Mouse (Mus musculus) liver, postnatal 0 days (tissue): ENCODE measurements around the gene Fam81a. TPM values are rescaled to one million over a fixed set of nuclear protein-coding genes. Genes with fewer than 3 reads are reported as not detected.

Experiments
- ATAC-seq: fragments of 200-750 bp; cut with Nextera tagmentation; 2 replicates; pipeline ENCODE4 v1.8.0; 2017; ENCODE audit warnings: mild to moderate bottlenecking, moderate library complexity
- DNase-seq: peaks from one replicate; pipeline ENCODE4 v3.0.0-alpha.2; 2016
- H3K27ac ChIP-seq: fragments of 300-500 bp; sonication (generic); 2 replicates; pipeline ENCODE4 v1.5.1; 2014; ENCODE audit warnings: antibody characterized with exemption, moderate library complexity, mild to moderate bottlenecking, low read depth
- H3K27me3 ChIP-seq: fragments of 300-500 bp; sonication (generic); 2 replicates; pipeline ENCODE4 v1.6.1; 2014; ENCODE audit warnings: low read length, control low read depth, mixed read lengths; ENCODE audit not compliant: insufficient read depth
- H3K36me3 ChIP-seq: fragments of 300-500 bp; sonication (generic); replicated peaks from 2 replicates; pipeline ENCODE4 v1.6.1; 2014; ENCODE audit warnings: mild to moderate bottlenecking, control low read depth, low read length, moderate library complexity, mixed read lengths; ENCODE audit not compliant: insufficient read depth
- H3K4me1 ChIP-seq: fragments of 300-500 bp; sonication (generic); 2 replicates; pipeline ENCODE4 v1.6.1; 2014; ENCODE audit warnings: antibody characterized with exemption, mild to moderate bottlenecking, control low read depth; ENCODE audit not compliant: insufficient read depth
- H3K4me2 ChIP-seq: fragments of 300-500 bp; sonication (generic); 2 replicates; pipeline ENCODE4 v1.6.1; 2014; ENCODE audit warnings: low read depth, mild to moderate bottlenecking, low read length, moderate library complexity, mixed read lengths
- H3K4me3 ChIP-seq: fragments of 300-500 bp; sonication (generic); 2 replicates; pipeline ENCODE4 v1.5.1; 2014; ENCODE audit warnings: low read depth, low read length
- H3K9ac ChIP-seq: fragments of 300-500 bp; sonication (generic); replicated peaks from 2 replicates; pipeline ENCODE4 v1.6.1; 2014; ENCODE audit warnings: mild to moderate bottlenecking, moderate library complexity
- H3K9me3 ChIP-seq: fragments of 300-500 bp; sonication (generic); 2 replicates; pipeline ENCODE4 v1.6.1; 2016; ENCODE audit warnings: mild to moderate bottlenecking, control low read depth, low read length, mixed read lengths
- CTCF ChIP-seq: sonication (generic); IDR thresholded peaks from 2 replicates; pipeline ENCODE4 v1.5.1; 2016; ENCODE audit warnings: antibody characterized with exemption, low read depth
- EP300 ChIP-seq: IDR thresholded peaks from 2 replicates; pipeline ENCODE4 v1.6.1; 2016; ENCODE audit warnings: antibody characterized with exemption, low read depth, mild to moderate bottlenecking
- WGBS: fragments of 180-500 bp; shearing (Covaris S2); extraction: QIAGEN DNeasy Blood & Tissue Kit; methylation state at CpG from one replicate; pipeline ENCODE4 v1.1.7; 2014; ENCODE audit not compliant: insufficient replicate concordance; 5-methylcytosine and 5-hydroxymethylcytosine counted together
- polyA plus RNA-seq: library from polyadenylated mRNA; unstranded; fragments of >200 nt; fragmentation: Nextera tagmentation; extraction: Ambion mirVana; gene quantifications from 2 replicates; pipeline ENCODE4 v1.2.1, GENCODE M21; 2015

Fam81a gene
- polyA plus RNA-seq, 1 experiment from 2014 or later, result 0.12 TPM

DNA sequence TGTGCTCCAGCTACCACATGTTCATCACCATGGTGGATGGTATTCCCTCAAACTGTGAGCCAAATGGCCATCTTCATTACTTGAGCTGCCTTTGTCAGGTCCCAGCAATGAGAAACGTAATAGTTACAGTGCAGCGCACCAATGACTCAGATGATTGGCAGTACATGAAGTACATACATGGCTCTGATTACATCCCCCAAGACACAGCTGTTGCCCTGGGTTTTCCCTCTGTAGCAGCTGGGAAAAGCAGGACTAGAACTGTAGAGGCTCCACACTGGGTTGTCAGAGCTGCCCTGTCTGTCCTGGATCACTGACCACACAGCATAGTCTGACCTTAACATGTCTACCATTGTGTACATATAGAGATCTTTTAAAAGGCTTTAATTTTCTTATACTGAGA lies 44.8 kb downstream of the Fam81a start:
- DNase-seq, result no peak

DNA sequence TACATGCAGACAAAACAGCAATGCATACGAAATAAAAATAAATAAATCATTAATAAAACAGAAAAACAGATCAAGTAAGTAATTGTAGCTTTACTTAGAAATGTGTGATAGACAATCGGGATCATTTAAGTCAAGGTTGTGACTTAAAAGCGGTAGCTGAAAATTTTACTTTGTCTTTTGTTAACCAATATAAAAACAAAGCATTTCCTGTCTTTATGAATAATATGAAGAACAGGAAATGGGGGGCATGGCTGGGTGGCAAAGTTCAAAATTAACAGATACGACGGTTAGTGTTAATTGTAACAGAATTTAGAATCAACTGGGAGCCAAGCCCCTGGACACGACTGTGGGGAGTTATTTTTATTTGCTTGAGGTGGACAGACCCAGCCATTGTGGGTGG lies 47.3 kb downstream of the Fam81a start:
- H3K9ac ChIP-seq, result no peak overlapping the region
- WGBS, result 63% methylated on average over 6 of the region's 6 CpGs

More for the DNA sequence above, 44.8 kb downstream of the Fam81a start:
- Histone ChIP-seq H3K9me3 (no peaks in the 10 kb centered on the region), H3K27me3 (no peaks in the 10 kb centered on the region), H3K4me1 (no peaks in the 10 kb centered on the region), H3K4me2 (no peak overlapping the region), H3K36me3 (no peaks in the 10 kb centered on the region), H3K9ac (no peak overlapping the region), H3K27ac (no peak overlapping the region), H3K4me3 (no peak overlapping the region)
- ATAC-seq, result no peak
- no peak for TF ChIP-seq EP300
- TF ChIP-seq CTCF, result no peak
- WGBS, result 79% methylated on average over 2 of the region's 2 CpGs

DNA sequence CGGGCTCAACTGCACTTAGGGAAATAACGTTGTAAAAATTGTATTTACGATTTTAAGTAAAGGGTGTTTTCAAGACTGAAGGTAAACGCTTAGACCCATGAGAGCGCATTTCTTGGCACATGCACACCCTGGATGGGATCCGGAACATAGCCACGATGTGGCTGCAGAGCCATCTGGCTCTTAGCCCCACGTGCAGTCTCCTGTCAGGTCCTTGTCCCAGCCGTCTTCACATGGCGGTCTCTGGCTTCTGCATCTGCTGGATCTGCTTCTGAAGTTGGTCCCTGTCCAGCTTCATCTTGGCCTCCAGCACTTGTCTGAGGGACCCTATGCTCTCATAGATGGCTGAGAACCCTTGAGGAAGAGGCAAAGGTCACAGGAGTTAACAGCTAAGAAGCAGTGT lies 51.8 kb downstream of the Fam81a start:
- Histone ChIP-seq H3K27ac (no peak overlapping the region), H3K4me1 (no peaks in the 10 kb centered on the region), H3K9me3 (no peaks in the 10 kb centered on the region), H3K4me2 (no peak overlapping the region), H3K36me3 (no peaks in the 10 kb centered on the region), H3K27me3 (no peaks in the 10 kb centered on the region), H3K9ac (no peak overlapping the region), H3K4me3 (no peak overlapping the region)
- ATAC-seq (no peak), DNase-seq (no peak)
- no peak for TF ChIP-seq EP300
- TF ChIP-seq CTCF, result no peak
- 75% methylated on average over 10 of the region's 10 CpGs for WGBS

More for the DNA sequence above, 47.3 kb downstream of the Fam81a start:
- Histone ChIP-seq H3K36me3 (no peaks in the 10 kb centered on the region), H3K4me3 (no peak overlapping the region), H3K9me3 (no peaks in the 10 kb centered on the region), H3K27me3 (no peaks in the 10 kb centered on the region), H3K4me1 (no peaks in the 10 kb centered on the region), H3K4me2 (no peak overlapping the region), H3K27ac (no peak overlapping the region)
- DNase-seq (no peak), ATAC-seq (no peak)
- TF ChIP-seq EP300 (no peak), CTCF (no peak)

- DNase-seq, result no peak
- H3K9ac ChIP-seq, result no peak overlapping the region
- no peak overlapping the region for H3K27ac ChIP-seq
- H3K4me3 ChIP-seq, result no peak overlapping the region
- no peaks in the 10 kb centered on the region for H3K36me3 ChIP-seq
- no peak for TF ChIP-seq EP300
- no peak for TF ChIP-seq CTCF
- ATAC-seq, result no peak
- H3K27me3 ChIP-seq, result no peaks in the 10 kb centered on the region
- no peak overlapping the region for H3K4me2 ChIP-seq
- H3K4me1 ChIP-seq, result no peaks in the 10 kb centered on the region
- WGBS, result 57% methylated on average over 6 of the region's 6 CpGs
- peaks cover 2% of the 10 kb centered on the region; the same call in 1 of the 2 replicates for H3K9me3 ChIP-seq
Observed at GRCm38 (mm10) chr9:70088786-70089096, 53.6 kb downstream of the Fam81a start.

DNA sequence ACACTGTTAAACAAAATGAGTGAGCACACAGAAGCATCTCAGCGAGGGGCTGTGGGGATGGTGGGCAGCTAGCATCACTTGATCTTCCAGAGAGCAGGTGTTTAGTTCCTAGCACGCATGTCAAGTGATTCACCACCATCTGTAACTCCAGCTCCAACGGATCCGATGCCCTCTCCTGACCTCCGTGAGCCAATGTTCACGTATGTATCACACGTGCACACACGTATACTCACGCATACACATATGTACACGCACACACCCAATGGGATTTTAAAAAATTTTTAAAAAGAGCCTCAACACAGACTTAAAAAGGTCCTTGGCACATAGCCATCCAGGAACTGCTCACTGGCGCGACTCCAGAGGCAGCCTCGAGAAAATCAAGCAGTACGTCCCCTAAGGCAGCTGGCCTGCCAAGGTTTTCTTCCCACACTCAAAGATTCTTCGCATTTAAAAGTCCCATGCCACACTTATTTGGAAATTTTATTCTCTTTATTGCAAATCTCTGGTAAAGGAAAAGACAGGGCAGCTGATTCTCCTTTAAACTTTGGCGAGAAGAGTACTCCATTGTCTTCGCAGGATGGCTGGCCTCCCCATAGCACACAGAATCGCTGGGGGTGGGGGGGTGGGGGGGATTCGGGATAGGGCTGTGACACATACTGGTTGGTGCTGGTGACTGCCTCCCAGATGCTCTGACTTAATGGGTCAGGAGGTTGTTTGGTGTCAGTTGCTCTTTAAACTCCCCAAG lies 54.1 kb downstream of the Fam81a start:
- H3K9me3 ChIP-seq, result peaks cover 2% of the 10 kb centered on the region; the same call in 1 of the 2 replicates
- 71% methylated on average over 19 of the region's 19 CpGs for WGBS
- H3K4me2 ChIP-seq, result no peak overlapping the region
- DNase-seq, result no peak
- no peak overlapping the region for H3K4me3 ChIP-seq
- H3K27me3 ChIP-seq, result no peaks in the 10 kb centered on the region
- no peaks in the 10 kb centered on the region for H3K36me3 ChIP-seq
- no peaks in the 10 kb centered on the region for H3K4me1 ChIP-seq
- TF ChIP-seq CTCF (no peak), EP300 (no peak)
- H3K27ac ChIP-seq, result no peak overlapping the region
- no peak overlapping the region for H3K9ac ChIP-seq
- no peak for ATAC-seq

GRCm38 (mm10) chr9:70087379-70087778 lies 55.0 kb downstream of the Fam81a start:
- WGBS, result 62% methylated on average over 5 of the region's 5 CpGs
- no peak for TF ChIP-seq CTCF

GRCm38 (mm10) chr9:70086091-70086490 lies 56.3 kb downstream of the Fam81a start:
- ATAC-seq (no peak), DNase-seq (no peak)
- Histone ChIP-seq H3K9me3 (peaks cover 2% of the 10 kb centered on the region; the same call in 1 of the 2 replicates), H3K27ac (no peak overlapping the region), H3K27me3 (no peaks in the 10 kb centered on the region), H3K4me3 (no peak overlapping the region), H3K4me1 (no peaks in the 10 kb centered on the region), H3K9ac (no peak overlapping the region), H3K4me2 (no peak overlapping the region), H3K36me3 (no peaks in the 10 kb centered on the region)
- TF ChIP-seq CTCF, result no peak
- TF ChIP-seq EP300, result no peak
- WGBS, result 45% methylated on average over 6 of the region's 6 CpGs

More at GRCm38 (mm10) chr9:70087379-70087778, 55.0 kb downstream of the Fam81a start:
- Histone ChIP-seq H3K36me3 (no peaks in the 10 kb centered on the region), H3K27ac (no peak overlapping the region), H3K9ac (no peak overlapping the region), H3K27me3 (no peaks in the 10 kb centered on the region), H3K9me3 (peaks cover 2% of the 10 kb centered on the region; the same call in 1 of the 2 replicates), H3K4me3 (no peak overlapping the region), H3K4me2 (no peak overlapping the region), H3K4me1 (no peaks in the 10 kb centered on the region)
- ATAC-seq, result no peak
- DNase-seq, result no peak
